Mouse (Mus musculus) retina, postnatal 7 days (tissue): ENCODE results near the gene Cask.
A peak's percentile ranks its signal among the peaks of the same experiment; 100 is the strongest.

Source experiments
- DNase-seq: peaks from one replicate; pipeline ENCODE4 v3.0.0-alpha.2; 2012; ENCODE audit warnings: low read depth, low spot score

Cask gene

GRCm38 (mm10) chrX:13720296-13720829 is 130.8 kb downstream of the Cask start:
- no peak for DNase-seq

GRCm38 (mm10) chrX:13718283-13718682 is 132.9 kb downstream of the Cask start:
- DNase-seq, result no peak

GRCm38 (mm10) chrX:13716796-13717569 is 134.2 kb downstream of the Cask start:
- no peak for DNase-seq

DNA sequence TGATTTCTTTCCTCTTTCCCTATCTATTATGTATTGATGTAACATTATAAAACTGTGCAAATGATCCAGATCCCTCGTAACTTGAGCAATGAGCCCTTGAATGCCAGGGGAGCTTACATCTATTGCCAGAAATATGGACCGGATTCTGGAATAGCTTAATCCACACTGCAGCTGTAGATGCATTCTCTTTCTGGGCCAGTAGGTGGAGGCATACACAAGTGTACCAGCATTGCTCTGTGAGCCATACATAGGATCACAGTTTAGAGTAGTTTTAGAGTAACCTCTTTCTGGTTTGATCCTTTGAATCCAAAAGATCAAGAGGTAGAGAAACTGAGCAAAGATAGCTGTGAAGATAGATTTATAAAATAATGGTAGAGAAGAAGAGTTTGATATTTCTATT is 141.0 kb downstream of the Cask start:
- DNase-seq, result peak; percentile 19

DNA sequence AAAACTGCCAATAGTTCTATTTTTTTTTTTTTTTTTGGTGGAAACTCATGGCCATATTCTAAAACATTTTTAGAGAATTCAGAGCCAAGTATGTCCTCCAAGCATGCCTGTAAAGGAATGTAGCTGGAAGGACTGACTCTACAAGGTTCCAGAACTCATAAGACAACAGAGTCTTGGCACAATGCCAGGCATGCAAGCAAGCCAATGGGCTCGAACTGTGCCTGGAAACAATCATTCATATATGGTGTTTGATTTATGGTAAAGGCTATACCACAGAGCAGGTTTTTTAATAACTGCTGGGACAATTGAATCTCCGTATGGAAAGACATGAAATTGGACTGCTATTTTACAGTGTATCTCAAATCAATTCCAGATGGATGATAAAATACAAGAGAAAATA is 146.1 kb downstream of the Cask start:
- no peak for DNase-seq

DNA sequence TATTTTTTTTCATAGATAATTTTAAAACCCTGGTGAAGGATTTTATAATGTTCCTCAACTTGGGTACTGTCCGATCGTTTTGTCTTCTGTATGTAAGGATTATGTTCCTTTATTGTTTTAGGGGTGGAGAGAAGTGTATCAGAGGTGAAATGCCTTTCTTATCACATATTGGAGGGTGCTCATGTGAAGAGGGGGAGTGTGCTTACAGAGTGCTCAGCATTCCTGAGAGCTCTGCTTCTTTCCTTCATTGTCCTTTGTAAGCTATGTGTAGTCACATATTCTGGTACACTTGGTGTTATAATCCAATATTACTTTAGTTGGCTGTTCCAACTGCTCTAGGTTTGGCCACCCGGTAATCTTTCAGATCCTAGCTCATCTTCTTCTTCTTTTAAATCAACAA is 150.5 kb downstream of the Cask start:
- DNase-seq, result no peak

GRCm38 (mm10) chrX:13691865-13692264 is 159.3 kb downstream of the Cask start:
- DNase-seq, result no peak

DNA sequence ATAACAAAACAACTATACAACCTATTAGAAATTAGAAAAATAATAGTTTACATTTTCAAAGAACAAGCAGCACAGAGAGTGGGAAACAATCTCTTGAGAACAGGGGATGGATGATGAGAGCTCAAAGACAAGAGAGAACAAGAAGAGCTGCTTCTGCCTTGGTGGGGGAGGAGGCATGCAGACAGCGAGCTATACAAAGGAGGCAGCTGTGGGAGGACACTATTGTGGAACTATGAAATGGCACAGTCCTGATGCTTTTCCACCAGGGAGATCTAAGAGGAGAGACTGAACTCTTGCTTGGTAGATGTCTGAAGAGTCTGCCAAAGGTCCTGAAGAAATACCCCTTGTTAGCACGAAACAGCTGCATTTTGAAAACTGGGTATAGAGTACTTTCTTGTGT is 162.8 kb downstream of the Cask start:
- DNase-seq, result no peak

- no peak for DNase-seq
Observed at GRCm38 (mm10) chrX:13686589-13686988, 164.6 kb downstream of the Cask start.

GRCm38 (mm10) chrX:13681748-13682147 is 169.4 kb downstream of the Cask start:
- DNase-seq, result no peak

- DNase-seq, result no peak
Observed at GRCm38 (mm10) chrX:13673001-13673400, 178.2 kb downstream of the Cask start.

- DNase-seq, result no peak
Observed at GRCm38 (mm10) chrX:13670342-13670741, 180.8 kb downstream of the Cask start.

- no peak for DNase-seq
Observed at GRCm38 (mm10) chrX:13668867-13669266, 182.3 kb downstream of the Cask start.

- DNase-seq, result no peak
Observed at GRCm38 (mm10) chrX:13661063-13661462, 190.1 kb downstream of the Cask start, which contains the start of gene Gpr82. Gene Gpr82, plus strand, starts transcription at chrX:13661363.

DNA sequence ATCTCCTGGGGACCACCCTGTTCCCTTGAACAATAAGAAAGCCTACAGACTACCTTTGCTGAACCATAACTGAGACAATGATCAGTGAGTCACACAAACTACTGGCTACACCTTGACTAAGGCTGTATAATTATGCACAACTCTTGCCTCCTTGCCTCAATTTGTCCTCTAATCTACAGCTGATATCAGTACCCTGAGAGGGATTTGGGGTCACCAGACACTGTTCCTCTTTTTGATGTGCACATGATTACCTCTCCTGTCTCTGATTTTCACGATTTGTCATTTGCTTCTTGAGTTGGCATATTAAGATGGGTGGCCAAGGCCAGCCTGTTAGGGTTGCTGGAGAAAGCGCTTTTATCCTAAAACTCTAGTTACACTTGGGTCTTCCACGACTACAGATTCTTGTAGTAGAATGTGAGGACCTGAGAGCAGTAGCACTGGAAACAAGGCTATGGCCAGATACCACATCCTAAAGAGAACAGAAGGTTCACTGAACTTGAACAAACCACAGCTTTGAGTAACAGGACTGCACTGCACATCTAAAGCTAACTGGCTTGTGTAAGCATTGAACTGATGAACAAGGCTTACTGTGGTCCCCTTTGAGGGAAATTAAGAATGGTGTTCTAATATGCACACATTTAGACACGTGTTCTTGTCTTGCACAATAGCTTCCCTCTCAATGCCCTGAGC is 191.8 kb downstream of the Cask start:
- DNase-seq, result no peak

GRCm38 (mm10) chrX:13658616-13659140 is 192.5 kb downstream of the Cask start:
- DNase-seq, result no peak

DNA sequence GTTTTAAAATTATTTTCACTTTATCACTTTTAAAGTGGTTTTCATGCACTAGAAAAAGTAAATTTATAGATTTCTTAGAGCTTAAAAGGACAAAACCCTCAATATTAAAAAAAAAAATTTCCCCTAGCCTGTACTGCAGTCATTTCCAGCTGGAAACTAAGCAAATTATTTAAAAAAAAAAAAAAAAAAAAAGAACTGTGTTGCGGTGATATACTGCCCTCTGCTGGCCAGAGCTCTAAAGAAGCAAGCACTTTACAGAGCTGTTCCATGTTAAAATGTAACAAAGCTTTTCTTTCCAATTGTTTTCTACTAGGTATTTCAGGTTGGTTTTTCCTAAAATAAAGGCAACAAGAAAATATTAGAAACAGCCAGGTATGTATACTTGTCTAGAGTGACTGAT is 194.4 kb downstream of the Cask start:
- peak; percentile 11 for DNase-seq

DNA sequence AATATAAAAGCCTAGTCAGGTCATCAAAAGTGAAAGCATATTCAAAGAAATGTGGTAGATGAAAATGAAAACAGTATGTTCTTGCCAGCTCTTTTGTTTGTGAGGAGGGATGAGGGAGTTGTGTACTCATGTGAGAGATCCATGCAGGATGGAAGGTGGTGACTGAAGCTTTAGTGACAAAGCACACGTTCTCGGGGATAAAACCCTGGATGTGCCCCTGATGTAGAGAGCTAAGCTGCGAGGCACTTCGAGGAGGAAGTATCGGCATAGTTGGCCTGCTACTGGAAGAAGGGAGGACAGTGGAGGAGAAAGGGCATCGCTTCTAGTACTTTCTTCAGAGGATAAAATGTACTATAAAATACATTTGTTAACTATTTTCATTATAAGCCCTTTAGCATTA is 195.3 kb downstream of the Cask start:
- DNase-seq, result no peak

- no peak for DNase-seq
Observed at GRCm38 (mm10) chrX:13655005-13655421, 196.2 kb downstream of the Cask start.

DNA sequence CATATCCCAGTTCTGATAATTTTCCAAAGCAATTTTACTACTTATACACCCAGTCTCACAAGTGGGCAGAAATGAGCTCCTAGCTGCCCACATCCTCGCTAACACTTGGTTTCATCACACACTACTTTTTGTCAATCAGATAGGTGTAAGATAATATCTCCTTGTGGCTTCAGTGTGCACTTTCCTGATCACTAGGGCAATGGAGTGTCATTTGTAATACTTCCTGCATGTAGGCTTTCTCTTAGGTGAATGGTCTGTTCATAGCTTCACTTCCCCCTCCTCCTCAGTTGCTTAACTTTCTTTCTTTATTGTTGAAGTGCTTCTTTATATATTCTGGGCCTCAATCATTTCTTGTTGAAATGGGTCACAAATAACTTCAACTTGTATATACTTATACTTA is 198.9 kb downstream of the Cask start:
- no peak for DNase-seq

DNA sequence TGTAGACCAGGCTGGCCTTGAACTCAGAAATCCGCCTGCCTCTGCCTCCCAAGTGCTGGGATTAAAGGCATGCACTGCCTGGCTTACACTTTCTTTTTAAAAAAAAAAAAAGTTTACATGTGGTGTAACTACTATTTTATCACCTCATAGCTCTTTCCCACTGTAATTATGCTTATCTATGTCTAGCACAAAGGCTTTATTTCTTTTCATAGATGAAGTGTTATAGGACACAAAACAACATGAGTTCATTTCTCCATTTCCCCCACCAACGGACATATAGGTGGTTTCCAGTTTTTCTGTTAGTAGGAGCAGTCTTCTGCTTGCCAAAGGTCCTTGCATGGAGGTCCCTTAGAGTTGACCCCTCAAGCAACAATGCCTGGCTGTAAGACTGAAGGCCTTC is 199.3 kb downstream of the Cask start:
- no peak for DNase-seq

DNA sequence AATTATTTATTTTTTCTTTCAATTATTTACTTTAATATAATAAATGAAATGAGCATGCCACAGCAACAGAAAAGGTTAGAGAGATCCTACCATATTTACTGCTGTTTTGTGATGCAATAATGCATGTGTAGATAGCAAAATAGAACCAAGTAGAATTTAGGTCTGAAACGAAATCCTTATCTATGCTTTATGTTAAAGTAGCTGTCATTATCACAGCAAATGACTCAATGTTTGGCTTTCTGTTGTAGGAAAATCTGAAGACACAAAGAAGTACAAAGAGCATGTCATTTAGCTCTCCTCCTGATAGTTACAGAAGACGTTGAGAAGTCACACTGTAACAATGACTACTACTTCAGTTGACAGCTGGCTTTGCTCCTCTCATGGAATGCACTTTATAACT is 212.3 kb downstream of the Cask start:
- no peak for DNase-seq

DNA sequence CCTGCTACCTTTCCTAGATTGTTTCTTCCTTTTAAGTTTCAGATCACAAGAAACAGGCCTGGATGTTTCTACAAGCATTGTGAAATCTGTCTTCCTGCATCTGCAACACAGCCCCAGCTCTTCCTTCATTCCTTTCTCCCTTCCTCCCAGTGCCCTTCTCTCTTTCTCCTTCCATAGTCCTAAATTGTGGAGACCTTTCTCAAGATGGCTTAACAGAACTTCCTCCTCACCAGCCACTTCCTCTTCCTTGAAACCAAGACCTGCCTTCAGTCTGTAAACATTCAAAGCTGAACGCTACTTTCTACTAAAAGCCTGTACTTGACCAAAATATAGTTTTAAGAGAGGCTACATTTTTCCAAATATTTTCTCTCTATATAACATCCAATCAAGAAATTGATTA is 214.8 kb downstream of the Cask start:
- no peak for DNase-seq
